Mouse (Mus musculus): Measurements from ENCODE around the gene Fam53b.
A peak's percentile ranks its signal among the peaks of the same experiment; 100 is the strongest.

Gene Fam53b

GRCm38 (mm10) chr7:132813416-132814088 lies at the start of gene Fam53b:
Gene Fam53b, minus strand, starts transcription at chr7:132813886.
- peak; percentile 68 for DNase-seq (ENCODE audit: low read depth, low spot score)

- peak; percentile 80 for DNase-seq (ENCODE audit: low read depth, low spot score)
Measured at GRCm38 (mm10) chr7:132859042-132859958, 45.6 kb upstream of the Fam53b start, which contains the start of gene Abraxas2. Gene Abraxas2, plus strand, starts transcription at chr7:132859225.

GRCm38 (mm10) chr7:132858043-132858608 lies 44.4 kb upstream of the Fam53b start:
- no peak for DNase-seq (ENCODE audit: low read depth, low spot score)

- DNase-seq (ENCODE audit: low read depth, low spot score), result no peak
Measured at GRCm38 (mm10) chr7:132856083-132856482, 42.4 kb upstream of the Fam53b start.

- DNase-seq (ENCODE audit: low read depth, low spot score), result no peak
Measured at GRCm38 (mm10) chr7:132853946-132854345, 40.3 kb upstream of the Fam53b start.

GRCm38 (mm10) chr7:132853361-132853760 lies 39.7 kb upstream of the Fam53b start:
- DNase-seq (ENCODE audit: low read depth, low spot score), result no peak

GRCm38 (mm10) chr7:132852173-132852844 lies 38.6 kb upstream of the Fam53b start, which contains the start of gene Eef1akmt2:
Gene Eef1akmt2, minus strand, starts transcription at chr7:132852673.
- peak; percentile 81 for DNase-seq (ENCODE audit: low read depth, low spot score)

- DNase-seq (ENCODE audit: low read depth, low spot score), result no peak
Measured at GRCm38 (mm10) chr7:132843152-132843551, 29.5 kb upstream of the Fam53b start.

- no peak for DNase-seq (ENCODE audit: low read depth, low spot score)
Measured at GRCm38 (mm10) chr7:132842455-132842854, 28.8 kb upstream of the Fam53b start.

GRCm38 (mm10) chr7:132841287-132841686 lies 27.6 kb upstream of the Fam53b start:
- DNase-seq (ENCODE audit: low read depth, low spot score), result no peak

- no peak for DNase-seq (ENCODE audit: low read depth, low spot score)
Measured at GRCm38 (mm10) chr7:132830955-132831354, 17.3 kb upstream of the Fam53b start.

- no peak for DNase-seq (ENCODE audit: low read depth, low spot score)
Measured at GRCm38 (mm10) chr7:132824346-132825022, 10.8 kb upstream of the Fam53b start.

GRCm38 (mm10) chr7:132823832-132824231 lies 10.1 kb upstream of the Fam53b start:
- DNase-seq (ENCODE audit: low read depth, low spot score), result no peak

GRCm38 (mm10) chr7:132820692-132821091 lies 7.0 kb upstream of the Fam53b start:
- DNase-seq (ENCODE audit: low read depth, low spot score), result no peak

- no peak for DNase-seq (ENCODE audit: low read depth, low spot score)
Measured at GRCm38 (mm10) chr7:132817056-132817455, 3.4 kb upstream of the Fam53b start.

- no peak for DNase-seq (ENCODE audit: low read depth, low spot score)
Measured at GRCm38 (mm10) chr7:132816528-132816927, 2.8 kb upstream of the Fam53b start.

GRCm38 (mm10) chr7:132815081-132815480 lies 1.4 kb upstream of the Fam53b start:
- no peak for DNase-seq (ENCODE audit: low read depth, low spot score)

GRCm38 (mm10) chr7:132814089-132814450 lies 384 bp upstream of the Fam53b start:
- DNase-seq (ENCODE audit: low read depth, low spot score), result no peak

- no peak for DNase-seq (ENCODE audit: low read depth, low spot score)
Measured at GRCm38 (mm10) chr7:132812619-132813415, 869 bp downstream of the Fam53b start.
